Mouse (Mus musculus): ENCODE results near the gene Ttf2. TPM values are rescaled to one million over a fixed set of nuclear protein-coding genes. Genes with fewer than 3 reads are reported as not detected.

Ttf2 gene
- polyA plus RNA-seq (2021; fragmentation: Nextera tagmentation), result 0.33 and 0.48 TPM in 2 replicates
- long read RNA-seq, experiment 1, full-length matches to known transcripts, result 2 of 4 reads
- long read RNA-seq, experiment 1, partial matches to known transcripts, result 1 of 4 reads
- long read RNA-seq, experiment 1, other reads (novel, unspliced or antisense), result 1 of 4 reads
- long read RNA-seq, experiment 2, full-length matches to known transcripts, result 1 of 3 reads
- long read RNA-seq, experiment 2, partial matches to known transcripts, result 1 of 3 reads
- long read RNA-seq, experiment 2, other reads (novel, unspliced or antisense), result 1 of 3 reads

GRCm38 (mm10) chr3:100969176-100969917 is at the start of gene Ttf2:
TSS of gene Ttf2 (minus strand) at chr3:100969663.

GRCm38 (mm10) chr3:100921825-100922505 is 47.5 kb downstream of the Ttf2 start, which contains the start of gene Trim45:
TSS of gene Trim45 (plus strand) at chr3:100922202.

Other genes with a start within 250 kb of the Ttf2 start
- not detected in 2 replicates for gene Vtcn1, start 144.2 kb downstream of the Ttf2 start, polyA plus RNA-seq (2021; fragmentation: Nextera tagmentation)
- 2.8 and 3.8 TPM in 2 replicates for gene Trim45, start 47.5 kb downstream of the Ttf2 start, polyA plus RNA-seq (2021; fragmentation: Nextera tagmentation)
- gene Cd101, start 59.9 kb upstream of the Ttf2 start, polyA plus RNA-seq (2021; fragmentation: Nextera tagmentation), result 0.06 and 0.11 TPM in 2 replicates
- 1.5 and 2.0 TPM in 2 replicates for gene Ptgfrn, start 140.6 kb upstream of the Ttf2 start, polyA plus RNA-seq (2021; fragmentation: Nextera tagmentation)